Mouse (Mus musculus) kidney, embryonic 14.5 days (tissue): Measurements from ENCODE around the gene Pigyl. TPM values are rescaled to one million over a fixed set of nuclear protein-coding genes. Genes with fewer than 3 reads are reported as not detected.
A peak's percentile ranks its signal among the peaks of the same experiment; 100 is the strongest.

Experiments
- ATAC-seq: fragments of 200-750 bp; cut with Nextera tagmentation; 2 replicates; pipeline ENCODE4 v1.8.0; 2017; ENCODE audit warnings: moderate number of reproducible peaks, mild to moderate bottlenecking, moderate TSS enrichment, moderate library complexity; ENCODE audit not compliant: low FRiP score, low TSS enrichment
- H3K27ac ChIP-seq: fragments of 300-500 bp; sonication (generic); 2 replicates; pipeline ENCODE4 v1.5.1; 2014; ENCODE audit warnings: low read depth, mild to moderate bottlenecking, low read length, moderate library complexity, mixed read lengths
- H3K27me3 ChIP-seq: fragments of 300-500 bp; sonication (generic); 2 replicates; pipeline ENCODE4 v1.6.1; 2014; ENCODE audit warnings: mild to moderate bottlenecking, low read length; ENCODE audit not compliant: control insufficient read depth, insufficient read depth
- H3K36me3 ChIP-seq: fragments of 300-500 bp; sonication (generic); 2 replicates; pipeline ENCODE4 v1.6.1; 2014; ENCODE audit warnings: low read length, mixed read lengths; ENCODE audit not compliant: control insufficient read depth, insufficient read depth
- H3K4me1 ChIP-seq: fragments of 300-500 bp; sonication (generic); 2 replicates; pipeline ENCODE4 v1.6.1; 2014; ENCODE audit warnings: low read length, mixed read lengths; ENCODE audit not compliant: control insufficient read depth, insufficient read depth
- H3K4me2 ChIP-seq: fragments of 300-500 bp; sonication (generic); replicated peaks from 2 replicates; pipeline ENCODE4 v1.6.1; 2014; ENCODE audit warnings: low read depth, mild to moderate bottlenecking, low read length
- H3K4me3 ChIP-seq: fragments of 300-500 bp; sonication (generic); 2 replicates; pipeline ENCODE4 v1.5.1; 2014; ENCODE audit warnings: mild to moderate bottlenecking, low read length
- H3K9ac ChIP-seq: fragments of 300-500 bp; sonication (generic); 2 replicates; pipeline ENCODE4 v1.6.1; 2014; ENCODE audit warnings: low read depth, mild to moderate bottlenecking, low read length, moderate library complexity
- H3K9me3 ChIP-seq: fragments of 300-500 bp; sonication (generic); 2 replicates; pipeline ENCODE4 v1.6.1; 2016; ENCODE audit warnings: low read length; ENCODE audit not compliant: control insufficient read depth
- WGBS: fragments of 180-500 bp; shearing (Covaris S2); extraction: QIAGEN DNeasy Blood & Tissue Kit; methylation state at CpG from one replicate; pipeline ENCODE4 v1.1.7; 2014; 5-methylcytosine and 5-hydroxymethylcytosine counted together
- microRNA-seq: library from miRNA; unstranded; fragments of <30 nt; microRNA quantifications from one replicate; pipeline ENCODE4, GENCODE M21; 2016
- polyA plus RNA-seq: library from polyadenylated mRNA; unstranded; fragments of >200 nt; fragmentation: Nextera tagmentation; extraction: Ambion mirVana; gene quantifications from 2 replicates; pipeline ENCODE4 v1.2.1, GENCODE M21; 2014

The Pigyl gene
- polyA plus RNA-seq, 1 experiment from 2014 or later = 68.6 TPM

DNA sequence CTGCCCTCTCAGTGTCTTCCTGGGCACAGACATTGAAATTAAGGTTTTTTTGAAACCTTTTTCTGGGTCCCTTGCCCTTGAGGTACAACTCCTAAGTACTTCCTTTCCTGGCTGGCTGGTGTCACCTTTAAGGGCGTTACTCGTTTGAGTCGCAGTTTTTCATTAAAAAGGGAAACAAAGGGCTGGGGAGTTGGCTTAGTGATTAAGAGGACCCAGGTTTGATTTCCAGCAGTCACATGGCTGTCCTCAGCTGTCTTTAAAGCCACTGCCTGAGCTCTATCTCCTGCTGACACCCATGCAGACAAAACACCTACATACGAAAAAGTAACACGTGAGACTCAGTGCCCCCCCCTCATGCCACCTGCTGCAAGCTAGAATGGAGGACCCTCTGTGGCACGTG is 9.3 kb downstream of the Pigyl start:
- no peak overlapping the region for H3K4me3 ChIP-seq
- 52% methylated on average over 6 of the region's 6 CpGs for WGBS
- no peaks in the 10 kb centered on the region; the same call in 1 of the 2 replicates for H3K4me1 ChIP-seq
- H3K27ac ChIP-seq = no peak overlapping the region
- H3K9me3 ChIP-seq = peaks cover 4% of the 10 kb centered on the region; the same call in 1 of the 2 replicates
- no peaks in the 10 kb centered on the region for H3K36me3 ChIP-seq
- H3K27me3 ChIP-seq = no peaks in the 10 kb centered on the region
- ATAC-seq = no peak
- H3K4me2 ChIP-seq = no peak overlapping the region
- no peak overlapping the region for H3K9ac ChIP-seq

DNA sequence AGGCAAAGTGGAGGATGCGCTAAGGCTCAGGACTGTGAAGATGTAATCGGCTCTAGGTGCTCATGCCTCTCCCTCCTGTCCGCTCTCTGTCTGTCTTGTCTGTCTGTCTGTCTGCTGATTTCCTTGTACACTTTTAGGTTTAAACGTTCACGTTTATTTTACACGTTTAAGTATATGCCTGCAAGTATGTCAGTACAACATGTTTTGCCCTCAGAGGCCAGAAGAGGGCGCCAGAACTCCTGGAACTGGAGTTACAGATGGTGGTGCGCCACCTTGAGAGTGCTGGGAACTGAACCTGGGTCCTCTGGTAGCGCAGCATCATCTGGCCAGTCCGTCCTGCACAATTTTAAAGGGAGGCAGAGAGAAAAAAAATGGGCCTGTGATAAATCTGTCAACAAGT is 10.0 kb downstream of the Pigyl start:
- Histone ChIP-seq H3K27me3 (no peaks in the 10 kb centered on the region), H3K9me3 (peaks cover 4% of the 10 kb centered on the region; the same call in 1 of the 2 replicates), H3K4me1 (no peaks in the 10 kb centered on the region; the same call in 1 of the 2 replicates), H3K4me2 (no peak overlapping the region), H3K27ac (no peak overlapping the region), H3K36me3 (no peaks in the 10 kb centered on the region), H3K4me3 (no peak overlapping the region), H3K9ac (no peak overlapping the region)
- WGBS = 87% methylated on average over 10 of the region's 10 CpGs
- ATAC-seq = no peak

DNA sequence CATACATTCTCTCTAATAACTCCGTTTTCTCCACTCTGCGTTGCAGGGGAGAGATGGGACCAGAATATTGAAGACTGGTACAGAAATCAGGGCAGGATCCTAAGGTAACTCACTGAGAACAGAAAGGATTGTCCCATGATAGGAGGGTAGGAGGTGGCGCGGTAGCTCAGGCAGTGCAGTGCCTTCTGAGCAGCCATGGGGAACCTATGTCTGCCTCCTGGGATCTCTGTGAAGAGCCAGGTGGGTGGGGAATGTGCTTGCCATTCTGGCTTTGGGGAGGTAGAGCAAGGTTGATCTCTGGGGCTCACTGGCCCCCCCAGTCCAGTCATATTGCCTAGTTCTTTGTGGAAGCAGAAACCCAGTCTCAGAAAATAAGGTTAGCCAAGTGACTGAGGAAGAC is 11.1 kb downstream of the Pigyl start:
- no peak overlapping the region for H3K27ac ChIP-seq
- ATAC-seq = no peak
- no peaks in the 10 kb centered on the region for H3K36me3 ChIP-seq
- H3K4me3 ChIP-seq = no peak overlapping the region
- H3K9me3 ChIP-seq = peaks cover 4% of the 10 kb centered on the region; the same call in 1 of the 2 replicates
- no peaks in the 10 kb centered on the region for H3K27me3 ChIP-seq
- H3K4me1 ChIP-seq = no peaks in the 10 kb centered on the region
- WGBS = 98% methylated on average over 4 of the region's 4 CpGs
- no peak overlapping the region for H3K9ac ChIP-seq
- H3K4me2 ChIP-seq = no peak overlapping the region

DNA sequence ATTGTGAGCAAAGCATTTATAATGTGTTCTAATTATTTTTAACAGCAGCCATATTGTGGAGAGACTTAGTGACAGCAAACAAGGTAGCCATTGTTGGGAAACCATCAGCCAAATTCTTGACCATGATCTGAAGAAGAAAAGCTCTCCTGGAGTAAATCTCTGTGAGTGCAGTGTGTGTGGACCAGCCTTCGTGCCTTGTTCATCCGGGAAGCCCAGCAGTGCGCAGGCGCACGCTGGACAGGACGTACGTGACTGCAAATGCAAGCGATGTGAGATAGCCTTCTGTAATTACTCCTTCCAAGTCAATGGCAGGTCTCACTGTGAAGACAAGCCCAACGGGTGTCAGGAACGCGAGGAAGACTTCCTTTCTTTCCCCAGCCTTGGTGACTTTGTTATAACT is 12.7 kb downstream of the Pigyl start:
- Histone ChIP-seq H3K4me3 (no peak overlapping the region), H3K27me3 (no peaks in the 10 kb centered on the region), H3K4me2 (no peak overlapping the region), H3K36me3 (no peaks in the 10 kb centered on the region), H3K9ac (no peak overlapping the region), H3K9me3 (peaks cover 4% of the 10 kb centered on the region; the same call in 1 of the 2 replicates), H3K27ac (no peak overlapping the region), H3K4me1 (no peaks in the 10 kb centered on the region)
- WGBS = 93% methylated on average over 11 of the region's 11 CpGs
- ATAC-seq = no peak

DNA sequence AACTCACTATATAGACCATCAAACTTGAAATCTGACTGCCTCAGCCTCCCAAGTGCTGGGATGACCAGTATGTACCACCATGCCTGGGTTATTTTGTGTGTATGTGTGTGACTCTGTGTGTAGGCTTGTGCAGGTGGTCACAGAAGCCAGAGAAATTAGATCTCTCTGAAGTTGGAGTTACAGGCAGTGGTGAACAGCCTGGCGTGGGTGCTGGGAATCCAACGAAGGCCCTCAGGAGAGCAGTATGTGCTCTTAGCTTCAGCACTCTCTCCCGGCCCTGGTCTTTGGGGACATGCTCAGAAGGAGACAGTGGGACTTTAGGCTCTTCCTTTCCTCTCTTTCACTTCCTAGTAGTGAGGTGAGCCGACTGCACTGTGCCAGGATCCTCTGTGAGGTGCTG is 15.7 kb downstream of the Pigyl start:
- H3K27ac ChIP-seq = no peak overlapping the region
- no peak for ATAC-seq
- no peaks in the 10 kb centered on the region for H3K27me3 ChIP-seq
- no peaks in the 10 kb centered on the region for H3K36me3 ChIP-seq
- no peak overlapping the region for H3K4me2 ChIP-seq
- WGBS = 83% methylated on average over 4 of the region's 4 CpGs
- H3K9ac ChIP-seq = no peak overlapping the region
- no peak overlapping the region for H3K4me3 ChIP-seq
- peaks cover 4% of the 10 kb centered on the region; the same call in 1 of the 2 replicates for H3K9me3 ChIP-seq
- H3K4me1 ChIP-seq = no peaks in the 10 kb centered on the region

DNA sequence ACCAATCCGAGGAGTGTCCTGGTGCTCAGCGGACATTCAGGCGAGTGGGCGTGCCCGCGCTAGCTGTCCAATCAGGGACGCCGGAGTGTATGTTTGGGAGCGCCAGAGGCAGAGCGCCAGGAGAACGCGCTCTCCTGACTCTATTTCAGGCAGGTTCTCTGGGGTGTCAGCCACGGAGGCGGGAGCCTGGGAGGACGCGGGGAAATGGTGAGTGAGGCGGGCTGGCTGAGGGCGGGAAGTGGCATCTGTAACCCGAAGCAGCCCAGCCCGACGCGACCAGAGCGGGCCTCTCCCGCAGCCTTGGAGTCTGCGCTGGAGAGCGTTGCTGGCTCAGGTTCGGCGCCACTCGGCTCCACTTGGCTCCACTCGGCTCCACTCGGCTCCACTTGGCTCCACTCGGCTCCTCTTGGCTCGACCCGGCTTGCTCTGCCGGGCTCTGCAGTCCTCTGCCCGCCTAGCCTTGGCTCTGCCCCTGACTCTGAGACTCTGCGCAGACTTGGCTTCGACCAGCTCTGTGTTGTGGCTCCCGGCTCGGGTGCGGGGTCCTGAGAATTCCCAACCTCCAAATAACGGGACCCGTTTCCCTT is 31.5 kb downstream of the Pigyl start, which contains the start of gene Zfp872:
Zfp872 (plus strand) TSS at position 66 of the 587 bp plus-strand sequence.
- Histone ChIP-seq H3K9me3 (peaks cover 14% of the 10 kb centered on the region; the same call in 1 of the 2 replicates), H3K4me1 (no peaks in the 10 kb centered on the region), H3K36me3 (no peaks in the 10 kb centered on the region), H3K4me2 (peak within 1 kb of the TSS; percentile 55), H3K9ac (peak within 1 kb of the TSS; percentile 44), H3K27me3 (no peaks in the 10 kb centered on the region), H3K27ac (no peak within 1 kb of the TSS), H3K4me3 (peak within 1 kb of the TSS; percentile 33)
- 18% methylated on average over 42 of the region's 43 CpGs for WGBS
- ATAC-seq = peak; percentile 89

DNA sequence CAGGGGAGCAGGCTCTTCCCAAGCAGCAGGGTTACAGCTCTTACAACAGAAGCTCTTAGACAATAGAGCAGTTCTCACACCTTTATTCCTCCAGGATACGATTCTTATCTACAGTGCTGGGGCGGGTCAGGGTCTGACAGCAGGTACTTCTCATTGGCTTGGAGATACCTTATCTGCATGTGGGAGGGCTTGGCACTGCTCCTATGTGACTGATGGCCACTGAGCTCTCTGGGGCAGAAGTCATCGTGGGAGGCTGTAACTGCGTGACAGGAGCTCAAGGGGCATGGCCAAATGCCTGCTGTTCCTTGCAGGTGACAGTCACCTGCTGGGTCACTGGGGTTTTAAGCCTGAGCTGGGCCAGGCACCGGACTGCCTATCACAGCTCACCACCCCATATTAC is 39.8 kb downstream of the Pigyl start:
- no peak overlapping the region for H3K27ac ChIP-seq
- H3K27me3 ChIP-seq = no peaks in the 10 kb centered on the region
- peaks cover 28% of the 10 kb centered on the region for H3K9me3 ChIP-seq
- no peak overlapping the region for H3K9ac ChIP-seq
- no peak for ATAC-seq
- no peaks in the 10 kb centered on the region for H3K36me3 ChIP-seq
- H3K4me1 ChIP-seq = no peaks in the 10 kb centered on the region
- H3K4me3 ChIP-seq = no peak overlapping the region
- WGBS = 27% methylated on average over 5 of the region's 5 CpGs
- no peak overlapping the region for H3K4me2 ChIP-seq

Small RNAs within 50 kb of the gene (microRNA-seq; reads per million reads assigned to microRNA genes)
- not detected for gene Mir7084

Other genes with a start within 250 kb of the Pigyl start
- gene Rab3d, start 238.7 kb upstream of the Pigyl start, polyA plus RNA-seq = 4.6 and 8.3 TPM in 2 replicates
- gene Ccdc159, start 229.4 kb upstream of the Pigyl start, polyA plus RNA-seq = 3.4 and 4.0 TPM in 2 replicates
- 54.0 and 67.5 TPM in 2 replicates for gene Tmem205, start 229.3 kb upstream of the Pigyl start, polyA plus RNA-seq
- 7.0 and 9.2 TPM in 2 replicates for gene Plppr2, start 219.8 kb upstream of the Pigyl start, polyA plus RNA-seq
- gene Swsap1, start 201.1 kb upstream of the Pigyl start, polyA plus RNA-seq = 11.4 and 12.8 TPM in 2 replicates
- gene Epor, start 193.3 kb upstream of the Pigyl start, polyA plus RNA-seq = 10.5 and 11.4 TPM in 2 replicates
- 13.7 and 20.8 TPM in 2 replicates for gene Rgl3, start 167.4 kb upstream of the Pigyl start, polyA plus RNA-seq
- 1.8 and 2.3 TPM in 2 replicates for gene Ccdc151, start 154.2 kb upstream of the Pigyl start, polyA plus RNA-seq
- 104 and 118 TPM in 2 replicates for gene Prkcsh, start 154.0 kb upstream of the Pigyl start, polyA plus RNA-seq
- gene Elavl3, start 104.8 kb upstream of the Pigyl start, polyA plus RNA-seq = 0.12 and 0.20 TPM in 2 replicates
- gene Gm49318, start 85.6 kb upstream of the Pigyl start, polyA plus RNA-seq = not detected in 2 replicates
- gene Zfp653, start 85.5 kb upstream of the Pigyl start, polyA plus RNA-seq = 9.9 and 11.0 TPM in 2 replicates
- gene Ecsit, start 71.4 kb upstream of the Pigyl start, polyA plus RNA-seq = 29.9 and 41.5 TPM in 2 replicates
- gene Cnn1, start 57.6 kb upstream of the Pigyl start, polyA plus RNA-seq = 4.7 and 5.1 TPM in 2 replicates
- 216 and 237 TPM in 2 replicates for gene Elof1, start 39.7 kb upstream of the Pigyl start, polyA plus RNA-seq
- gene Acp5, start 21.1 kb upstream of the Pigyl start, polyA plus RNA-seq = 3.3 TPM in 2 replicates
- gene Zfp872, start 31.2 kb downstream of the Pigyl start, polyA plus RNA-seq = 0.13 and 0.32 TPM in 2 replicates
- gene Zfp809, start 68.9 kb downstream of the Pigyl start, polyA plus RNA-seq = 19.8 and 24.6 TPM in 2 replicates
- 5.3 and 7.8 TPM in 2 replicates for gene Zfp599, start 103.0 kb downstream of the Pigyl start, polyA plus RNA-seq
- 18.5 and 28.8 TPM in 2 replicates for gene Zfp810, start 150.8 kb downstream of the Pigyl start, polyA plus RNA-seq
- gene Anln, start 232.3 kb downstream of the Pigyl start, polyA plus RNA-seq = 34.6 and 54.3 TPM in 2 replicates